Comparison of ENCODE assay signal across 8 mouse cellular contexts in genomic region chr1:73943667-73944289, GRCm38 (mm10).
DNase-seq lines count a peak whose midpoint lies in the region; ATAC-seq lines count a peak whose summit lies in the region.

No protein-coding gene starts in this region.

- peak; percentile 45 to 60 for DNase-seq in cerebellum, postnatal 14 days
- peak; percentile 53 for DNase-seq in ovary, adult 18-20 months (ENCODE audit: low spot score)
- DNase-seq in ovary, postnatal 10 days (ENCODE audit: low spot score): no peak
- DNase-seq in heart, postnatal 36 days: peak; percentile 72 to 79
- DNase-seq in lung, postnatal 10 days: peak; percentile 90
- DNase-seq in retina, postnatal 1 day: no peak
- no peak for DNase-seq in spleen, adult 12 weeks (ENCODE audit: low spot score)

- intact Hi-C loops in heart, postnatal 36 days (cut with DNase I): loop anchor here (2.0 kb wide), 1 partner anchor 15 kb away; no protein-coding TSS in a partner anchor

- ATAC-seq in cerebellum, adult (ENCODE audit: insufficient number of reproducible peaks, low FRiP score, low TSS enrichment): no peak

Comparison
In these comparisons a context has a peak if more than half of its experiments do, and no peak if none do; other contexts are left out.
1. DNase-seq: peak in cerebellum, postnatal 14 days (2 of 2), ovary, adult 18-20 months (single experiment), heart, postnatal 36 days (2 of 2) and lung, postnatal 10 days (single experiment); none in ovary, postnatal 10 days (single experiment), retina, postnatal 1 day (single experiment) and spleen, adult 12 weeks (single experiment).